Mouse (Mus musculus) adrenal gland, postnatal 4 days (tissue): ENCODE results near the gene Eya2. TPM values are rescaled to one million over a fixed set of nuclear protein-coding genes. Genes with fewer than 3 reads are reported as not detected.

Experiments
- DNase-seq, 2 experiments: peaks; one replicate each; pipeline ENCODE4 v3.0.0; 2021 to 2022; ENCODE audit warnings: low spot score in 2 of 2, mixed read lengths in 2 of 2
- total RNA-seq, 2 experiments: library from RNA; stranded (reverse); gene quantifications; 2 replicates each; pipeline ENCODE4 v1.2.3; 2021

Gene Eya2
- total RNA-seq, 2 experiments from 2014 or later: 4.2 to 6.1 TPM

- no peak for DNase-seq
Measured at GRCm38 (mm10) chr2:165651031-165651430, 56.2 kb downstream of the Eya2 start.

GRCm38 (mm10) chr2:165652281-165652680 is 57.4 kb downstream of the Eya2 start:
- DNase-seq: no peak

- DNase-seq: no peak
Measured at GRCm38 (mm10) chr2:165653001-165653921, 58.4 kb downstream of the Eya2 start.

GRCm38 (mm10) chr2:165654151-165654550 is 59.3 kb downstream of the Eya2 start:
- no peak for DNase-seq

- DNase-seq: no peak
Measured at GRCm38 (mm10) chr2:165654696-165655491, 60.1 kb downstream of the Eya2 start.

- DNase-seq: no peak
Measured at GRCm38 (mm10) chr2:165656541-165656940, 61.7 kb downstream of the Eya2 start.

GRCm38 (mm10) chr2:165656956-165657355 is 62.1 kb downstream of the Eya2 start:
- DNase-seq: no peak

GRCm38 (mm10) chr2:165659552-165659951 is 64.7 kb downstream of the Eya2 start:
- DNase-seq: no peak

GRCm38 (mm10) chr2:165663266-165663665 is 68.4 kb downstream of the Eya2 start:
- no peak for DNase-seq

- DNase-seq: no peak
Measured at GRCm38 (mm10) chr2:165664648-165665047, 69.8 kb downstream of the Eya2 start.

GRCm38 (mm10) chr2:165665176-165665575 is 70.3 kb downstream of the Eya2 start:
- no peak for DNase-seq

GRCm38 (mm10) chr2:165667096-165667495 is 72.3 kb downstream of the Eya2 start:
- no peak for DNase-seq

- DNase-seq: no peak
Measured at GRCm38 (mm10) chr2:165682719-165683118, 87.9 kb downstream of the Eya2 start.

GRCm38 (mm10) chr2:165687516-165687915 is 92.7 kb downstream of the Eya2 start:
- DNase-seq: no peak

GRCm38 (mm10) chr2:165688896-165689295 is 94.1 kb downstream of the Eya2 start:
- no peak for DNase-seq

GRCm38 (mm10) chr2:165691016-165691415 is 96.2 kb downstream of the Eya2 start:
- no peak for DNase-seq

- peak in 1 of 2 experiments; percentile 10 for DNase-seq
Measured at GRCm38 (mm10) chr2:165692944-165693660, 98.3 kb downstream of the Eya2 start.

GRCm38 (mm10) chr2:165694767-165695166 is 99.9 kb downstream of the Eya2 start:
- DNase-seq: no peak

- no peak for DNase-seq
Measured at GRCm38 (mm10) chr2:165700252-165700908, 105.5 kb downstream of the Eya2 start.

GRCm38 (mm10) chr2:165703033-165703805 is 108.4 kb downstream of the Eya2 start:
- no peak for DNase-seq
